Mouse (Mus musculus): ENCODE results near the gene Mfsd4b1. TPM values are rescaled to one million over a fixed set of nuclear protein-coding genes. Genes with fewer than 3 reads are reported as not detected.
"Not testable (repeated sequence)": the region's sequence is repeated elsewhere in the genome, so short reads cannot be mapped to it uniquely, and the experiment has no call there.

The Mfsd4b1 gene
- polyA plus RNA-seq, 1 experiment = 0.33 TPM

GRCm38 (mm10) chr10:40030716-40031115, 5.6 kb upstream of the Mfsd4b1 start:
- no peak for TF ChIP-seq POLR2A (IDR thresholded peaks at IDR 0.05; ENCODE audit: borderline replicate concordance, extremely low read depth, insufficient read depth, insufficient read length, poor library complexity, severe bottlenecking)
- TF ChIP-seq CTCF (IDR thresholded peaks at IDR 0.05; ENCODE audit: borderline replicate concordance, extremely low read depth, insufficient read depth, insufficient read length) = no peak
- no peak for DNase-seq (ENCODE audit: low read depth)

DNA sequence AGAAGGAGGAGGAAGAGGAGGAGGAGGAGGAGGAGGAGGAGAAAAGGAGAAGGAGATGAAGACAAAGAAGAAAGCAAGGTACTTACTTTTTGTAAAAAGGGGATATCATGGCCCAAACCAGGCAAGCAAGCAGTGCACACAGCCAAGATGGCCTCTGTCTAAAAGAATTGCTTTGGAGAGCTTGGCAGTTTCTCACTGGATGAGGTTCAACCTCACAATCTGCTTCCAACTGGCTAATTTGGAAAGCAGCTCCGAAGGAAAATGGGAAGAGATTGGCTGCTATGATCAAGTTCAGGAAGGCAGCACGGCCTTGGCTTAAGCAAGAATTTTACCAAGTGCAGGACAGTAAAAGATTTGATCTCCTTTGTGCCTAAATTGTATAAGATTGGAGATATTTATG, 4.5 kb upstream of the Mfsd4b1 start:
- peak; percentile 30 for DNase-seq (ENCODE audit: low read depth)
- TF ChIP-seq POLR2A (IDR thresholded peaks at IDR 0.05; ENCODE audit: borderline replicate concordance, extremely low read depth, insufficient read depth, insufficient read length, poor library complexity, severe bottlenecking) = no peak
- TF ChIP-seq CTCF (IDR thresholded peaks at IDR 0.05; ENCODE audit: borderline replicate concordance, extremely low read depth, insufficient read depth, insufficient read length) = no peak

- DNase-seq (ENCODE audit: low read depth) = no peak
- no peak for TF ChIP-seq POLR2A (IDR thresholded peaks at IDR 0.05; ENCODE audit: borderline replicate concordance, extremely low read depth, insufficient read depth, insufficient read length, poor library complexity, severe bottlenecking)
- no peak for TF ChIP-seq CTCF (IDR thresholded peaks at IDR 0.05; ENCODE audit: borderline replicate concordance, extremely low read depth, insufficient read depth, insufficient read length)
Observed at GRCm38 (mm10) chr10:40028091-40028490, 3.0 kb upstream of the Mfsd4b1 start.

DNA sequence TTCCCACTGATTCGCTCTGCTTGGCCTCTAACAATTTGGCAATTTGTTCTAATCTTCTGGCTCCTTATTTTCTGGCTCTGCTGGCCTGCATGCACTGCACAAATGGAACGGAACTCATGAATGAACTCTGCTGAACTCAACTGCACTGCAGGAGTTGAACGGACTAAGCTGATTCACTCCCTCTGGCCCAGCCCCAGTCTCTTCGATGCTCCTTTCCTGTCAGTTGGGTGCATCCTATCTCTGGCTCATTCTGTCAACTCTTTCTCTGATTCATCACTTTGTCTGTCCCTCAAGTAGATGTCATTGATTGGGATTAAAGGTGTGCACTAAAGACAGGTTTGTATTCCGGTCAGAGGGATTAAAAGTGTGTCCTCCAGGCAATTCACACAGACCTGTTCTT, 1.5 kb upstream of the Mfsd4b1 start:
- TF ChIP-seq CTCF (IDR thresholded peaks at IDR 0.05; ENCODE audit: borderline replicate concordance, extremely low read depth, insufficient read depth, insufficient read length) (no peak), POLR2A (IDR thresholded peaks at IDR 0.05; ENCODE audit: borderline replicate concordance, extremely low read depth, insufficient read depth, insufficient read length, poor library complexity, severe bottlenecking) (no peak)
- no peak for DNase-seq (ENCODE audit: low read depth)

DNA sequence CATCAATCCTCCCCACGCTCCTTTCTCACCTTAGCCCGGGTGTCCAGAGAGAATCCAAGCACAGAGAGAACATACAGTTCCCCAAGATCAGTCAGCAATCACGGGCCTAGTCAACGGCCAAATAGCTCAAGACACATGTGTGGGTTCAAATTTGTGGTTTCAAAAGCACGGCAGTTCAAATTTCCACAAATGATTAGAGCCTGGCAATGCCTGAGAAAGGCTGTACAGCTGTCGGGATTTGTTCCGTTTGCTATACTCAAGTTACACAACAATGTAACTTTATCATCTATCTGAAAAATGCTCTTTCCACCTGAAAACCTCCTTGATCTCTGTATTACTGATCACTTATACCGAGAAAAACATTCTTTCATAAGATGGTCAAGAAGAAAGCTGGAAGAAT, 492 bp upstream of the Mfsd4b1 start:
- no peak for TF ChIP-seq POLR2A (IDR thresholded peaks at IDR 0.05; ENCODE audit: borderline replicate concordance, extremely low read depth, insufficient read depth, insufficient read length, poor library complexity, severe bottlenecking)
- no peak for TF ChIP-seq CTCF (IDR thresholded peaks at IDR 0.05; ENCODE audit: borderline replicate concordance, extremely low read depth, insufficient read depth, insufficient read length)

GRCm38 (mm10) chr10:40020401-40020800, 4.7 kb downstream of the Mfsd4b1 start:
- no peak for DNase-seq (ENCODE audit: low read depth)

More for the DNA sequence above, 492 bp upstream of the Mfsd4b1 start:
- DNase-seq (ENCODE audit: low read depth) = no peak

GRCm38 (mm10) chr10:40019492-40019891, 5.6 kb downstream of the Mfsd4b1 start:
- no peak for TF ChIP-seq POLR2A (IDR thresholded peaks at IDR 0.05; ENCODE audit: borderline replicate concordance, extremely low read depth, insufficient read depth, insufficient read length, poor library complexity, severe bottlenecking)
- TF ChIP-seq CTCF (IDR thresholded peaks at IDR 0.05; ENCODE audit: borderline replicate concordance, extremely low read depth, insufficient read depth, insufficient read length) = no peak
- no peak for DNase-seq (ENCODE audit: low read depth)

More at GRCm38 (mm10) chr10:40020401-40020800, 4.7 kb downstream of the Mfsd4b1 start:
- TF ChIP-seq CTCF (IDR thresholded peaks at IDR 0.05; ENCODE audit: borderline replicate concordance, extremely low read depth, insufficient read depth, insufficient read length) (no peak), POLR2A (IDR thresholded peaks at IDR 0.05; ENCODE audit: borderline replicate concordance, extremely low read depth, insufficient read depth, insufficient read length, poor library complexity, severe bottlenecking) (no peak)

DNA sequence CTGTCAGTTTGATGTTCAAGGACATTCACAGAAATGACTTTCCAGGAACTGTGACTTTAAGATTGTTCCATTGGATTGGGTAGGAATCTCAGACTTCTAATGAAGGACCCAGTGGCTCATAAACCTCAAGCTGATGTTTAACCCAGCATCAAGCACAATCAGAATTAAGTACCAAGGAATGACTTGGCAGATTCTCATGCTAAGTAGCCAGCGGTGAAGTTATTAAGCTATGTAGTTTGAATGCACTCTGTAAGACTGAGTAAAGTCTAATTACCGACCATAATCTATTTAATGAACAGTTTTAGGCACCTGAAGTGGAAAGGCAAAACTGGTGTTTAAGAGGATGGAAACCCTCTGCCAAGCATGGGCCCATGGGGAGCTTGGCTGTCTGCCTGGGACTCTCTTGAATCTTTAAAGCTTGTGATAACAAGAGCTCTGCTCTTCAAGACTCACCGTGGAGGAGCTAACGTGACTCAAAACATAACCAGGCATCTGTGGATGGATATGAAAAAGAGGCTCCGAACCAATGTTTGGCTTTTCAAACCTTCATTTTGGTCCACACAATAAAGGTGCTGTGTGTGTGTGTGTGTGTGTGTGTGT, 6.7 kb downstream of the Mfsd4b1 start:
- DNase-seq (ENCODE audit: low read depth) = peak; percentile 26
- TF ChIP-seq POLR2A (IDR thresholded peaks at IDR 0.05; ENCODE audit: borderline replicate concordance, extremely low read depth, insufficient read depth, insufficient read length, poor library complexity, severe bottlenecking) (no peak), CTCF (IDR thresholded peaks at IDR 0.05; ENCODE audit: borderline replicate concordance, extremely low read depth, insufficient read depth, insufficient read length) (no peak)

- TF ChIP-seq CTCF (IDR thresholded peaks at IDR 0.05; ENCODE audit: borderline replicate concordance, extremely low read depth, insufficient read depth, insufficient read length) = no peak
- TF ChIP-seq POLR2A (IDR thresholded peaks at IDR 0.05; ENCODE audit: borderline replicate concordance, extremely low read depth, insufficient read depth, insufficient read length, poor library complexity, severe bottlenecking) = no peak
- DNase-seq (ENCODE audit: low read depth) = no peak
Observed at GRCm38 (mm10) chr10:40009591-40009990, 15.5 kb downstream of the Mfsd4b1 start.

GRCm38 (mm10) chr10:40008847-40009246, 16.2 kb downstream of the Mfsd4b1 start:
- DNase-seq (ENCODE audit: low read depth) = not testable (repeated sequence)

DNA sequence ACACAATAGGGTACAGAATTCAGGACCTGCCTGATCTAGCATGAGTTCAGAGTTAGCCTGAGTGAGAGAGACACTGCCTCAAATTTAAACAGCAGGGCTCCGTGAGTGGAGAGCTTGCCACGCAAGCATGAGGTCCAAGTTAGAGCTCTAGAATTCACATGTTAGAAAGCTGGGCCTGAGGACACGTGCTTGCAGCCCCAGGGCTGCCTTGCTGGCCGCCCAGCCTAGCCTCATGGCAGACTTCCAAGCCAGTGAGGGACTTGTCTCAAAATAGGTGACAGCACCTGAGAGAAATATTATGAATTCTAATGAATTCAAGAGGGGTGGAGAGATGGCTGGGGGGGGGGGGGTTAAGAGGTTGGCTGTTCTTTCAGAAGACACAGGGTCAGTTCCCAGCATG, 17.1 kb downstream of the Mfsd4b1 start:
- no peak for TF ChIP-seq POLR2A (IDR thresholded peaks at IDR 0.05; ENCODE audit: borderline replicate concordance, extremely low read depth, insufficient read depth, insufficient read length, poor library complexity, severe bottlenecking)
- no peak for TF ChIP-seq CTCF (IDR thresholded peaks at IDR 0.05; ENCODE audit: borderline replicate concordance, extremely low read depth, insufficient read depth, insufficient read length)
- DNase-seq (ENCODE audit: low read depth) = no peak

- no peak for TF ChIP-seq CTCF (IDR thresholded peaks at IDR 0.05; ENCODE audit: borderline replicate concordance, extremely low read depth, insufficient read depth, insufficient read length)
- TF ChIP-seq POLR2A (IDR thresholded peaks at IDR 0.05; ENCODE audit: borderline replicate concordance, extremely low read depth, insufficient read depth, insufficient read length, poor library complexity, severe bottlenecking) = no peak
- DNase-seq (ENCODE audit: low read depth) = peak; percentile 42
Observed at GRCm38 (mm10) chr10:40006963-40007362, 18.1 kb downstream of the Mfsd4b1 start.

All from brain, embryonic 14.5 days (tissue).